Mouse (Mus musculus): ENCODE data around the gene Hist1h2bg.

Gene Hist1h2bg

DNA sequence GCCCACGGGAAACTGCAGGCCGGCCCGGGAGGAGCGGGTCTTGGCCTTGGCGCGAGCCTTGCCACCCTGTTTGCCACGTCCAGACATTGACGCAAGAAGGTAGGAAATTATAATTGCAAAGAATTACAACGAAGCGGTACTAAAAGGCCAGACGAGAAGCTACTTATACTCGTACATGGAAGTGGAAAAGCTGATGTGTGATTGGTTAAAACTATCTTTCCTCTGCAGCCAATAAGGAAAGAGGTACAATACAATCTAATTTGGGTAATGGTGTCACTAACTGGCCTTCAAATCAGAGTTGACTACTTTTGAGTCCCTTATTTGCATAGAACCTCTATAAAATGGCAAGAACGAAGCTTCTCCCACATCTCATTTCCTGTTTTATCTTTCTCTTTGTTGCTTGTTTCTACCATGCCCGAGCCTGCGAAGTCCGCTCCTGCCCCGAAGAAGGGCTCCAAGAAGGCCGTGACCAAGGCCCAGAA lies at the start of gene Hist1h2bg, which contains the start of gene Hist1h2ae:
Hist1h2bg (plus strand) TSS at position 375 of the 482 bp plus-strand sequence.
Hist1h2ae (minus strand) TSS at position 199 of the 482 bp plus-strand sequence.
- DNase-seq (ENCODE audit: low spot score in 2 of 2) = peak in 1 of 2 experiments; percentile 54

DNA sequence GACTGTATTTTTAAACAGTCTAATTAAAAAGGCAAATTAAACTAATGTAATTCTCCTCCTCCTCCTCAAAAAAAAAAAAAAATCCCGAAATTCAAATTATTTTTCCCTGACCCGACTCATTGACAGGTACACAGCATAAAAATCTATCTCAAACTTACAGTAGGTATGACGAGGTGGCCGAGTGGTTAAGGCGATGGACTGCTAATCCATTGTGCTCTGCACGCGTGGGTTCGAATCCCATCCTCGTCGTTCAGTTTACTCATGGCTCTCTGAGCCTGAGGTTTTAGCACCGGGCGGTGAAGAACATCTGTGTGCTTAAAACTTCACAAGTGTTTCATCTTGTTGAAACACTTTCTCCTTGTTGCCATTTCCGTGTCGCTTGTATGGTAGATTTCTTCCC lies 49.5 kb upstream of the Hist1h2bg start:
- DNase-seq (ENCODE audit: low spot score in 2 of 2) = peak; percentile 54 to 70

GRCm38 (mm10) chr13:23523976-23524375 lies 47.2 kb upstream of the Hist1h2bg start:
- DNase-seq (ENCODE audit: low spot score in 2 of 2) = no peak

- DNase-seq (ENCODE audit: low spot score in 2 of 2) = peak; percentile 55 to 66
Observed at GRCm38 (mm10) chr13:23524654-23525053, 46.5 kb upstream of the Hist1h2bg start.

DNA sequence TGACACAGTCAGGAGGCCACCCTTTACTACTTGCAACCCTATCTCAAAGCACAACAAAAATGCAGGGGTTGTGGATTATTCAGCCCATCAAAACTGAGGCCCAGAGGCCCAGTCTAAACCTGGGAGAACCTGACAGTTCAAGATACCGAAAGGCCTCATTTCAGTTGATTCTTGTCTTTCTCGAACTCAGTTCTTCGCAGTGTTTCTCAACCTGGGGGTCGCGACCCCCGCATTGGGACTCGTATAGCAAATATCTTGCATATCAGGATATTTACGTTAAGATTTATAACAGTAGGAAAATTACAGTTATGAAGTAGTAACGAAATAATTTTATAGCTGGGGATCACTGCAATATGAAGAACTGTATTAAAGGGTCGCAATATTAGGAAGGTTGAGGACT lies 45.3 kb upstream of the Hist1h2bg start:
- no peak for DNase-seq (ENCODE audit: low spot score in 2 of 2)

DNA sequence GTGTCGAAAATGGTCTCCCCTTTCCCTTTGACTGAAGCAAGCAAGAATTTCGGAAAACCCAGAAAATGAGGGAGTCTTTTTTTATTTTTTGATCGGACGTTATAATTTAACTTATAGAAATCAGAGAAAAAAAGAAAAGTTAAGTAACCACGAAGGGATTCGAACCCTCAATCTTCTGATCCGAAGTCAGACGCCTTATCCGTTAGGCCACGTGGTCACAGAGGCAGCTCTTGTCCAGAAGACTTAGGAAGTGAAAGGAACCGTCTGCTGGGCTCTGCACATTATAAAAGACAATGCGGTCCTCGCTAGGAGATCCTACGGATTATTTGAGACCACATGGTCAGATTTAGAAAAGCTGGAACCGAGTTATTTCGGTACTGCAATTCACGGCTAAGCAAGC lies 44.9 kb upstream of the Hist1h2bg start:
- peak; percentile 90 to 91 for DNase-seq (ENCODE audit: low spot score in 2 of 2)

DNA sequence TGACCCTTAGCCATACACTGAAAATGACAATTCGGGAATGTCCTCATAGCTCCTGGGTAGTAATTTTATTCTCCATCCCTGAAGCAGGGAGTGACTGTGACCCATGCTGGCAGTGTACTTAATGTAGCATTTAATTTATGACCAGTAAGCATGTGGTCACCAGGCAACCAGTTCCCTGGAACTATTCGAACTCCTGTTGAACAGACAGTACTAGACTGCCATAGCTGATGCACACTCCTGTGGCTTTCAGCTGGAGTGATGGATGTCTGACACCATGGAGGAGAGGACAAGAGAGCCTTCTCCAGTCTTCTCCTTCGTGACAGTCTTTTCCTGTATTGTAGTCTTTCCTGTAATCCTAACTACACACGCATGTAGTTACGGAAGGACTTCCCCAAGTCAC lies 42.2 kb upstream of the Hist1h2bg start:
- DNase-seq (ENCODE audit: low spot score in 2 of 2) = no peak

GRCm38 (mm10) chr13:23529480-23530165 lies 41.6 kb upstream of the Hist1h2bg start:
- DNase-seq (ENCODE audit: low spot score in 2 of 2) = no peak

- peak; percentile 47 to 56 for DNase-seq (ENCODE audit: low spot score in 2 of 2)
Observed at GRCm38 (mm10) chr13:23530181-23530900, 40.9 kb upstream of the Hist1h2bg start.

DNA sequence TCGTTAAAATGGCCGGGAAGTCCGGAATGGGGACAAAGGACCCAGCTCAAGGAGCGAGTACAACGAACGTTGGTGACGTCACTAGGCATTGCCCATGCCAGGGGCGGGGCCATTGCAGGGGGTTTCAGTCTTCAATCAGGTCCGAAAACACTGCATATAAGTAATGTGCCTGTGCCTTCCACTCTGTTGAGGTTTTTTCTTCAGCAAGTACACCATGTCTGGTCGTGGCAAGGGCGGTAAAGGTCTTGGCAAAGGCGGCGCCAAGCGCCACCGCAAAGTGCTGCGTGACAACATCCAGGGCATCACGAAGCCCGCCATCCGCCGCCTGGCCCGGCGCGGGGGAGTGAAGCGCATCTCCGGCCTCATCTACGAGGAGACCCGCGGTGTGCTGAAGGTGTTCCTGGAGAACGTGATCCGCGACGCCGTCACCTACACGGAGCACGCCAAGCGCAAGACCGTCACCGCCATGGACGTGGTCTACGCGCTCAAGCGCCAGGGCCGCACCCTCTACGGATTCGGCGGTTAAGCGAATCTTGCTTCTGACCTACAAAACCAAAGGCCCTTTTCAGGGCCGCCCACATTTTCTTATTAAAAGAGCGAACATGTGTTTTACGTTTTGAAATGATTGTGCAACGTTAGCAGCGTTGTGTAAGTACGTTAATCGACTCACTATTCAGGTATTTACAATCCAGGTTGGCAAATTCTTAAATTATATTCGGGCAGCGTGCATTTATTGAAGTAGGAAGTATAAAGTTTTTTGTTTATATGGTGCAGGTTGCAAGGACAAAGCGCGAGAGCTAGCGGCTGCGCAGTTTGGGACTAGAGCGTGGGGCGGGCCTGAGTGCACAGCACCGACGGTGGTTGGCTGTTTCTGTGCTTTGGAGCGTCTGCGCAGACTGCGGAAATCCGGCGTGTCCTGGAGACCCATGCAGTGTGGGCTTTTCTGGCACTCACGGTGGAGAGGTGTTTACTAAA lies 40.0 kb upstream of the Hist1h2bg start, which contains the start of gene Hist1h4h:
Hist1h4h (plus strand) TSS at position 150 of the 975 bp plus-strand sequence.
- DNase-seq (ENCODE audit: low spot score in 2 of 2) = peak; percentile 96 to 98

DNA sequence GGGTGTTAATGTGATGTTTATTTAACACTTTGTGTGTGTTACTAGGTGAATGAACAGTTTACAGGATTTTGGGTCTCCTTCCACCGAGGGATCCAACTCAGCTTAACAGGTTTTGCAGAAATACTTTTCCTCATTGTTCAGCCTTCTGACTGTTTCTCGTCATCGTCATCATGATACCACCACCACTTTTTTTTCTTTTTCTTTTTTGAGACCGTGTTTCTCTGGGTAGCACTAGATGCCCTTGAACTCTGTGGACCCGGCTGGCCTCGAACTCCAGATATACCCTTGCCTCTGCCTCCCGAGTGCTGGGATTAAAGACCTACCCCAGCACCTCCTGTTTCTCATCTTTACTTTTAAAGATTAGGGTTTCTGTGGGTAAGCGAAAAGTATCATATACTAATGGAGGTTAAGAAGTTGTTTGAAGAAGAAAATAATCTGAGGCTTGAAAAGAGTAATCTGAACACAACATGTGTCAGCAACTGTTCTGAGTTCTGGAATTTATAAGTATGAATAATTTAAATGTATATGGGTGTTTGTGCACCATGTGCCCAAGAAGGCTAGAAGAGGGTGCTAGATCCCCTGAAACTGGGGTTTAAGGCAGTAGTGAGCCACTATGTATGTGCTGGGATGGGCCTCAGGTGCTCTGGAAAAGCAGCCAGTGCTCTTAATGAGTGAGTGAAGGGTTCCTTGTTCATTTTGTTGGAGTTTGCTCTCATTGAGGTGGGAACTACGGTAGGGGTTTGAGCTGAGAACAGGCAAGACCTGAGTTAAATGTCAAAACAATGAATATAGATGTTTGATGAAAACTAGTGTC lies 38.7 kb upstream of the Hist1h2bg start:
- no peak for DNase-seq (ENCODE audit: low spot score in 2 of 2)

DNA sequence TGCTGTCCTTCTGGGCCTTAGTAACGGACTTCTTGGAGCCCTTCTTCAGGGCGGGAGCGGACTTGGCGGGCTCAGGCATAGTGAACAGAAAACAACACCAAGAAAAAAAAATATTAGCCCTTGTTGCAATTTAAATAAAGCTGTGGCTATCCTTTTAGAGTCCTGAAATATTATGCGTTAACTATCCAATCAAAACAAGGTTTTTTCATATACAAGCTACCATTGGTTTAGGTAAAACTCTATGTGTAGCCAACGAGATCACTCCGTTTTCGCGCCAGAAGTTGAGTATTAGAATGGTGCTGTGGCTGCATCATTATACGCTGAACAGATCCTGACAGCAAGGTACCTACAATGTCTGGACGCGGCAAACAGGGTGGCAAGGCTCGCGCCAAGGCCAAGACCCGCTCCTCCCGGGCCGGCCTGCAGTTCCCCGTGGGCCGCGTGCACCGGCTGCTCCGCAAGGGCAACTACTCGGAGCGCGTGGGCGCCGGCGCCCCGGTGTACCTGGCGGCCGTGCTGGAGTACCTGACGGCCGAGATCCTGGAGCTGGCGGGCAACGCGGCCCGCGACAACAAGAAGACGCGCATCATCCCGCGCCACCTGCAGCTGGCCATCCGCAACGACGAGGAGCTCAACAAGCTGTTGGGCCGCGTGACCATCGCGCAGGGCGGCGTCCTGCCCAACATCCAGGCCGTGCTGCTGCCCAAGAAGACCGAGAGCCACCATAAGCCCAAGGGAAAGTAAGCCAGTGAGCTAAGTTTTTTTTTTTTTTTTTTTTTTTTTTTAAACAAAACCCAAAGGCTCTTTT lies 37.4 kb upstream of the Hist1h2bg start, which contains the start of gene Hist1h2af:
Hist1h2af (plus strand) TSS at position 347 of the 808 bp plus-strand sequence.
- peak; percentile 40 to 54 for DNase-seq (ENCODE audit: low spot score in 2 of 2)

DNA sequence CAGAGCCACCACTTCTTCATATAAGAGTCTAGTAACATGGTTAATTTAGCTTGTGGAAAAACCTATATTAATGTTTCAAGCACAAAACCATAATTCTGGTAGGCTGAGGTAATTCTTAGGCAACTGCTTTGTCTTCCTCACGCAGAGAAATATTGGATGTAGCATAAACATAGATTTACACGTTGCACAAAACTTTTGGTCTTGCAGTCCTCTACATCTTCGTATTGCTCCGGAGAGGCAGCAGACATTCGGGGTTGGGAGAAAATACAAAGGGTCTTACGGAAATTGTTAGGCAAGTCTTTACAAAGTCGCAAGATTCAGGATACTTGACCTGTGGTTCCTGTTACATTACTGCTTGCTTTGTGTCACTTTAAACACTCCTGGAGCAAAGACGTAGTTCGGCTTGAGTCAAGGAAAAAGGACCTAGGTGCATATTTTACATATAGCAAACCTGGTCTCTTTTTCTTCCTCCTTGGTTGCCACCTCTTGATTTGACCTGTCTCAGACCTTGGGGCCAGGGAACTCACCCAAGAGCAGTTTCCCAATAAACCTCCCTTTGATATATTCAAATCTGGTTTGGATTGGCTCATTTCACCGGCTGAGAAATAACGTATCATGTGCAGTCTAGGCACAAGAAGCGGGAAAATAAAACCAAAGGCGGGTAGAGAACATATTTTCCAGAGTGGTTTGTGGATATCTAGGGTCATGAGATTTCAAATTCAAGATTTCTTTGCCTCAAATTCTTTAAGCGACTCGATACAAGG lies 36.6 kb upstream of the Hist1h2bg start:
- DNase-seq (ENCODE audit: low spot score in 2 of 2) = no peak

DNA sequence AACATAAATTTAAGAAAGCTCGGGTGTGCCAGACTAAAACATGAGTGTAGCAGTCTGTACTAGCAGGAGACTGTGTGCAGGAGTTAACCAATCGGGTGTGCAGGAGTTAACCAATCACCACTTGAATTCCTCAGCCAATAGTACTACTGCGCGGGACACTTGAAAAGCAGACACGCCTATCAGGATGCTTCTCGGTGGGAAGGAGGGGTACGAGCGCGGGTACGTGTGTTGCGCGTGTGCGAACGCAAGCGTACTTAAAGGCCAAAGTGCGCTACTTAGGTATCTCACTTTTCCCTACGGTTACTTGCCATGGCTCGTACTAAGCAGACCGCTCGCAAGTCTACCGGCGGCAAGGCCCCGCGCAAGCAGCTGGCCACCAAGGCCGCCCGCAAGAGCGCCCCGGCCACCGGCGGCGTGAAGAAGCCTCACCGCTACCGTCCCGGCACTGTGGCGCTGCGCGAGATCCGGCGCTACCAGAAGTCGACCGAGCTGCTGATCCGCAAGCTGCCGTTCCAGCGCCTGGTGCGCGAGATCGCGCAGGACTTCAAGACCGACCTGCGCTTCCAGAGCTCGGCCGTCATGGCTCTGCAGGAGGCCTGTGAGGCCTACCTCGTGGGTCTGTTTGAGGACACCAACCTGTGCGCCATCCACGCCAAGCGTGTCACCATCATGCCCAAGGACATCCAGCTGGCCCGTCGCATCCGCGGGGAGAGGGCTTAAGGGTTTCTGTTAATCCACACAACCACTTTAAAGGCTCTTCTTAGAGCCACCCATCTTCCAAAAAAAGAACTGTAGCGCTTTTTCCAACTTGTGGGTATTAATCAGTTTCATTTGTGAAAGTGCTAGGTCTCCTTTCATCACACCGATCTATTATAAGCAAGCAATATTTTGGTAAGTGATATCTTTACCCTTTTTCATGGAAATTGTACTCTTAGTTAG lies 35.8 kb upstream of the Hist1h2bg start, which contains the start of gene Hist1h3g:
Hist1h3g (plus strand) TSS at position 286 of the 939 bp plus-strand sequence.
- DNase-seq (ENCODE audit: low spot score in 2 of 2) = peak; percentile 77 to 81

GRCm38 (mm10) chr13:23536076-23536822 lies 34.9 kb upstream of the Hist1h2bg start:
- DNase-seq (ENCODE audit: low spot score in 2 of 2) = no peak

- no peak for DNase-seq (ENCODE audit: low spot score in 2 of 2)
Observed at GRCm38 (mm10) chr13:23537006-23537710, 34.0 kb upstream of the Hist1h2bg start.

Data from urinary bladder, postnatal 36 days (tissue).